Mouse (Mus musculus) 416B (cell line): Measurements from ENCODE around the gene Hoxd13.

ENCODE experiments used
- DNase-seq: peaks from one replicate; pipeline ENCODE4 v3.0.0; 2011; ENCODE audit warnings: low read depth

The Hoxd13 gene

GRCm38 (mm10) chr2:74667842-74668357, at the start of gene Hoxd13:
Gene Hoxd13, plus strand, starts transcription at chr2:74668310.
- no peak for DNase-seq

DNA sequence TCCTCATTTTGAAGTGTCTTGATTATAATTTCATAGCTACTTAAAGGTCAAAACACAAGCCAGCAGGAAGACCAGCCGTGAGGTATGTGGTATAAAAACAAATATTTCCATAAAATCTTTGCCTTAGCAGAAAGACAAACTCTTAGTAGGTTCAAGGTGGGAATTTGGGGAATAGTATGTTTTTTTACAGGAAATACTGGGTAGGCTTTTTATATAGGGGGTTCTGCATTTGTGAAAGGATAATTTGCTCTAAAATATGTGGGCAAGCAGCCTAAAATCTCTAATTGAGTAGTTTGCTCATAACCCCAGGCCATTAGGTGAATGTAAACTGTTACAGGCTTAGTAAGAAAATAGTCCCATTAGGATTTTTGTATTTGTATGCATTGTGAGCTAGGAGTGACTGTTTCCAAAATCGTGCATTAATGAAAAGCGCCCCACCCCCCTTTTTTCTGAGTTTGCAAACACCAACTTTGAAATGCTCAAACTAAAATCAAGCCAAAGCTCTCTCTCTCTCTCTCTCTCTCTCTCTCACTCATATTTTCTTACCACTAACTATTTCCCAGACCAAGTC, 48.3 kb upstream of the Hoxd13 start:
- DNase-seq = no peak

- no peak for DNase-seq
These were observed 47.7 kb upstream of the Hoxd13 start for GRCm38 (mm10) chr2:74620368-74620767.

DNA sequence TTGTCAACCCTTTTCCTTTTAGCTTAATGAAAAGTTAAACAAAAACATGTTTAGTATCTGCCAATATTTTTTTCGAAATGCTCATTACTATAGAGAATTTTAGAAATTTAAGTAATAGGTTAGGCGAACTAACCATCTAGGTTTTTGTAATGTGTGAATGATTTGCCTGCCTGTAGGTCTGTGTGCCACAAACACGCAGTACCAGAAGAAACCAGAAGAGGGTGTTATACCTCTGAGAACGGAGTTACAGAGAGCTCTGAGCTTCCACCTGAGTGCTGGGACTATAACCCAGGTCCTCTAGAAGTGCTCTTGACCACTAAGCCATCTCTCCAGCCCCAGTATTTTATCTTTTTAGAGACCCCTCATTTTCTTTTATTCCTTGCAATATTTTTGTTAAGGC, 32.7 kb upstream of the Hoxd13 start:
- no peak for DNase-seq

GRCm38 (mm10) chr2:74642431-74642830, 25.7 kb upstream of the Hoxd13 start:
- peak; percentile 50 for DNase-seq

DNA sequence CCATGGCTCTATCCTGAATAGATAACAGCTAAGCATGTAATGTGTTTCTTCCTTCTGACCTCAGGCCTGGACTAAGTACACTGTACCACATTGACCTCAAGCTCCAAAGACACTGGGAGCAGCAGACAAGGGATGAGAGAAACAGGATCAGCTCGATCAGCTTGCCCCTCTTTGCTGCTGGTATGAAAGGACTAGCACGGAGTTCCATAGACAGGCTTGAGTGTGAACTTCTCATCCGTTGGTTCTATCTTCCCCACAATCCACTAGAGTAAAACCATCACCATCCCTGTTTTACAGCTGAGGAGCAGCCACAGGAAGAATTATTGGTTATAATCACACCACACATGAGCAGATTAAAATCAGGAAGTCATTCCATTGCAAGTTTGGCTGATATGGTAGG, 22.5 kb upstream of the Hoxd13 start:
- no peak for DNase-seq

DNA sequence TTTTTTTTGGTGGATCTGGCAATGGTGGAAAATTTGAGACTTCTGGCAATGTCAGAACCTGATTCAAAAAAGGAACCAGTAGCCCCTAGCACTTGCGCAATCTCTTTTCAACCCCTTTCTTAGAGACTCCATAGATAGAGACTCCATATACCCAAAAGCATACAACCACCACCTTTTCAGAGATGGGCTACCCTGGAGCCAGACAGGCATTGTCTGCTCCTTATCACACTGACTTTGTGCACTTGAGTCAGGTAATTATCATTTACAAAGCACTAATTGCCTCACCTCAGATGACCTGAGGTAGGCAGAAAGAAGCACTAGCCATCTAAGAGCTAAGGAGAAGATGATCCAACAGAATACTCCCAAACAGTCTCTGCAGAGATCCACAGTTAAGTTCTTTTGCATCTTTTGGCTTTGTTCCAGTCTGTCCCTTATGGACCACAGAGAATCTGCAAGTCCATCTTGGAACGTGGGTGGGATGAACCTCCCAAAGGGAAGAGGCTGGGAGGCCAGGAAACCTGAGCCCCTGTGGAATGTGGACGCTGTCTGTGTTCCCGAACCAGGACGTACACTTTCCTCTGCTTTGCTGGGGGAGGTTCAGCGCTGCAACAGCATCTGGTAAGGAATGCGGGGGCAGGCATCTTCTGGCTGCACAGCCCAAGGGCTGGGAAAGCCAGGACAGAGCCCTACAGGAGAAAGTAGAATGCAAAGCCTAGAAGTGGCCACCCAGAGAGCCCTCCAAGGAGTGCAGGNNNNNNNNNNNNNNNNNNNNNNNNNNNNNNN, 20.8 kb upstream of the Hoxd13 start:
- DNase-seq = peak; percentile 45

GRCm38 (mm10) chr2:74652996-74653340, 15.1 kb upstream of the Hoxd13 start:
- DNase-seq = no peak

- DNase-seq = no peak
These were observed 14.2 kb upstream of the Hoxd13 start for GRCm38 (mm10) chr2:74653781-74654535.

GRCm38 (mm10) chr2:74654743-74655419, 13.2 kb upstream of the Hoxd13 start:
- no peak for DNase-seq

DNA sequence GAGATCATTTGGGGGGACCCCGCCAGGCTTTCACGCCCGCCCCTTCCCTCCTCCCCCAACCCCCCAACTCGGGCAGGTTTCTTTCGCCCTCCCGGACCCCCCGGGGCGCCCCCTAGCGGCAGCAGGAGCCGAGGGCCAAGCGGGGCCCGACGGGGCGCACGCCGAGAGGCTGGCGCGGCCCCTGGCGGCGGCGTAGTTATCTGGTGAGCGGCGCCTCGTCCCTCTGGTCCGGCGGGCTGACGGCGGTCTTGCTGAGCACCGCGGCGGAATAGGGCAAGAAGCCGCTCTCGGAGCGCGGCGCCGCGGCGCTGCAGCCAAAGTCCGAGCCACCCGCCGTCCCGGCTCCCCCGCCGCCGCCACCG, 12.7 kb upstream of the Hoxd13 start:
- DNase-seq = no peak

DNA sequence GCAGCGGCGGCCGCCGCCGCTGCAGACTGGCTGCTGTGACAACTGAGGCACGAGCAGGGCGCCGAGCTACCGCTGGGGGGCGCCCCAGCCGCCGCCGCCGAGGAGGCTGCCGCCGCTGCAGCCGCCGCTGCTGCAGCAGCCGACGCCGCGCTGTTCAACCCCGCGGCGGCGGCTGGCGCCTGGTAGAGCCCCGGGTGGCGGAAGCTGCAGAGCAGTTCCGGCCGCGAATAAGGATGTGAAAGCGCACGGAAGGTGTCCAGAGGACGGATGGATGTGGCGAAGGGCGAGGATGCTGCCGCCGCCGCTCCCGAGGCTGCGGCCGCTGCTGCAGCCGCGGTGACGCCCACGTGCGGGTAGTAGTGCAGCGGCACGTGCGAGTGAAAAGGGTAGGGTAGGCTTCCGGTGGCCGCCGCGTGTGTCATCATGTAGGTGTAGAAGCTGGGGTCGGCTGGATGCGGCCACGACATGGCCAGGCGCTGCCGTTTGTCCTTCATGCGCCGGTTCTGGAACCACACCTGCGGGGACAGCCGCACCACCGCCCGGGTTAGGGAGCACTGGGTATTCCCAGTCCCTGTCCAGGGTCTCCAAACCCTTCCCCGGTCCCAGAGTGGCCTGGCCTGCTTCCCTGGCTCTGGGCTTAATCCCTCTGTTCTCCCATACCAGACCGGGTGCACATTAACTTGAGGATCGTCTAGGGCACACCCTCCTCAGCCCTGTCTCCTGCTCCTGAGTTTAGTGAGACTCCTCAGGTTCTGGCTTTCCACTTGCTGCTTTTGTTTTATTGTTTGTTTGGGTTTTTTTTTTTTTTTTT, 12.1 kb upstream of the Hoxd13 start:
- DNase-seq = no peak

GRCm38 (mm10) chr2:74656632-74657021, 11.5 kb upstream of the Hoxd13 start:
- DNase-seq = no peak

DNA sequence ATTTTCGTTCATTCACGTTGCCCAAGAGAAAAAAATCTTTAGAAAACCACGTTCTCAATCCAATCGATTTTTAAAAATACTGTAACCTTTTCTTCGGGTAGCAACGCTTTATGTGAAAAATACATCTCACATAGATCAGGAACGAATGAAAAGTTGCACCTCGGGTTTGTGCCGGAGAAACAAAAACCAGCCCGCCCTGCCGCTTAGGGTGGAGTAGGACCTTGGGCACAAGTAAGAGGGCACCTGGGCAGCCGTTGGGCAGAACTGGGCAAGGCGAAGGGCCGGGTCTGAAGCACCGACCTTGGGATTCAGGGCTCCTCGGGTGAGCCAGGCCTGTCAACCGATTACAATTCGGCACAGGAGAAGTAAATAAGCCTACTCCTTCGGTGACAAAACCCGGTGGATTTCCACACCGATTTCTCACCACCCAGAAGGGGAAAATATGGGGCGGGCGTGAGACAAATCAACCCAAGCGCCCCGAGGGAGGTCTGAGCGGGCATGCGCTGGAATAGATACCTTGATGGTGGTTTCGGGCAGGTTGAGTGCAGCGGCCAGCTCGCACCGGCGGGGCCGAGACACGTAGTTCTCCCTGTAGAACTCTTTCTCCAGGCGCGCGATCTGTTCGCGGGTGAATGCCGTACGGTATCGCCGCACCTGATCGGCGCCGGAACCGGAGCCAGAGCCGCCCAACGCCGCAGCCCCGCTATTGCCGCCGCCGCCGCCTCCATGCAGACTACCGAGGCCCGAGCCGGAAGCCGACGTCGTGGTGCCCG, 10.7 kb upstream of the Hoxd13 start:
- DNase-seq = no peak

GRCm38 (mm10) chr2:74658024-74658666, 10.0 kb upstream of the Hoxd13 start:
- DNase-seq = no peak

GRCm38 (mm10) chr2:74658667-74659371, 9.3 kb upstream of the Hoxd13 start:
- no peak for DNase-seq

- no peak for DNase-seq
These were observed 8.6 kb upstream of the Hoxd13 start, which contains the start of gene Evx2 for GRCm38 (mm10) chr2:74659507-74660005. Gene Evx2, minus strand, starts transcription at chr2:74659557.

- no peak for DNase-seq
These were observed 7.4 kb upstream of the Hoxd13 start for GRCm38 (mm10) chr2:74660421-74661375.
